Mouse (Mus musculus) liver, embryonic 11.5 days (tissue): ENCODE data around the gene Parp11. TPM values are rescaled to one million over a fixed set of nuclear protein-coding genes. Genes with fewer than 3 reads are reported as not detected.

Experiments used
- ATAC-seq: fragments of 200-750 bp; cut with Nextera tagmentation; replicated peaks from 2 replicates; pipeline ENCODE4 v1.8.0; 2017; ENCODE audit warnings: moderate number of reproducible peaks, mild to moderate bottlenecking, moderate TSS enrichment, moderate library complexity; ENCODE audit not compliant: low FRiP score
- DNase-seq: peaks from one replicate; pipeline ENCODE4 v3.0.0-alpha.2; 2017; ENCODE audit warnings: low spot score
- H3K27ac ChIP-seq: fragments of 300-500 bp; sonication (generic); 2 replicates; pipeline ENCODE4 v1.5.1; 2014; ENCODE audit warnings: mild to moderate bottlenecking, low read depth, low read length, control low read depth
- H3K27me3 ChIP-seq: fragments of 300-500 bp; sonication (generic); replicated peaks from 2 replicates; pipeline ENCODE4 v1.6.1; 2014; ENCODE audit warnings: low read length, mixed read lengths; ENCODE audit not compliant: control insufficient read depth, insufficient read depth
- H3K36me3 ChIP-seq: fragments of 300-500 bp; sonication (generic); 2 replicates; pipeline ENCODE4 v1.6.1; 2014; ENCODE audit warnings: mild to moderate bottlenecking, low read length, moderate library complexity, mixed read lengths; ENCODE audit not compliant: control insufficient read depth, insufficient read depth
- H3K4me1 ChIP-seq: fragments of 300-500 bp; sonication (generic); replicated peaks from 2 replicates; pipeline ENCODE4 v1.6.1; 2014; ENCODE audit warnings: low read length, mixed read lengths; ENCODE audit not compliant: control insufficient read depth, insufficient read depth
- H3K4me2 ChIP-seq: fragments of 300-500 bp; sonication (generic); 2 replicates; pipeline ENCODE4 v1.6.1; 2014; ENCODE audit warnings: mild to moderate bottlenecking, control low read depth, moderate library complexity
- H3K4me3 ChIP-seq: fragments of 300-500 bp; sonication (generic); 2 replicates; pipeline ENCODE4 v1.5.1; 2014; ENCODE audit warnings: low read depth, low read length, control low read depth
- H3K9ac ChIP-seq: fragments of 300-500 bp; sonication (generic); 2 replicates; pipeline ENCODE4 v1.6.1; 2014; ENCODE audit warnings: low read depth, low read length, control low read depth
- H3K9me3 ChIP-seq: fragments of 300-500 bp; sonication (generic); 2 replicates; pipeline ENCODE4 v1.6.1; 2016; ENCODE audit warnings: low read length, inconsistent platforms, mixed read lengths; ENCODE audit not compliant: control insufficient read depth
- WGBS: fragments of 180-500 bp; shearing (Covaris S2); extraction: QIAGEN DNeasy Blood & Tissue Kit; methylation state at CpG from one replicate; pipeline ENCODE4 v1.1.7; 2014; 5-methylcytosine and 5-hydroxymethylcytosine counted together
- polyA plus RNA-seq: library from polyadenylated mRNA; unstranded; fragments of >200 nt; fragmentation: Nextera tagmentation; extraction: Ambion mirVana; gene quantifications from 2 replicates; pipeline ENCODE4 v1.2.1, GENCODE M21; 2014

Parp11 gene
- polyA plus RNA-seq, 1 experiment from 2014 or later = 16.1 TPM

- ATAC-seq (no peak), DNase-seq (no peak)
- H3K27me3 ChIP-seq = 0 out of 2 replicates have a peak, but pooled peaks cover 6% of the 10 kb centered on the region
- H3K9me3 ChIP-seq = no peaks in the 10 kb centered on the region
- H3K36me3 ChIP-seq = no peaks in the 10 kb centered on the region
- no peaks in the 10 kb centered on the region for H3K4me1 ChIP-seq
- H3K4me2 ChIP-seq = no peak overlapping the region
- H3K9ac ChIP-seq = no peak overlapping the region
- WGBS = 63% methylated on average over 2 of the region's 2 CpGs
- H3K27ac ChIP-seq = no peak overlapping the region
- no peak overlapping the region for H3K4me3 ChIP-seq
Observed at GRCm38 (mm10) chr6:127538118-127538517, 91.5 kb downstream of the Parp11 start.

GRCm38 (mm10) chr6:127539226-127539625 is 92.6 kb downstream of the Parp11 start:
- no peak for ATAC-seq
- no peak overlapping the region for H3K4me3 ChIP-seq
- H3K27me3 ChIP-seq = 0 out of 2 replicates have a peak, but pooled peaks cover 6% of the 10 kb centered on the region

GRCm38 (mm10) chr6:127539659-127540058 is 93.0 kb downstream of the Parp11 start:
- no peak for ATAC-seq
- H3K27ac ChIP-seq = no peak overlapping the region
- no peaks in the 10 kb centered on the region for H3K36me3 ChIP-seq
- WGBS = 54% methylated on average over 5 of the region's 5 CpGs
- H3K9ac ChIP-seq = no peak overlapping the region
- H3K4me2 ChIP-seq = no peak overlapping the region
- no peaks in the 10 kb centered on the region for H3K4me1 ChIP-seq
- no peaks in the 10 kb centered on the region for H3K9me3 ChIP-seq
- no peak for DNase-seq
- H3K27me3 ChIP-seq = 0 out of 2 replicates have a peak, but pooled peaks cover 6% of the 10 kb centered on the region
- no peak overlapping the region for H3K4me3 ChIP-seq

More at GRCm38 (mm10) chr6:127539226-127539625, 92.6 kb downstream of the Parp11 start:
- H3K4me1 ChIP-seq = no peaks in the 10 kb centered on the region
- no peak overlapping the region for H3K9ac ChIP-seq
- no peaks in the 10 kb centered on the region for H3K36me3 ChIP-seq
- no peak overlapping the region for H3K4me2 ChIP-seq
- no peak overlapping the region for H3K27ac ChIP-seq
- H3K9me3 ChIP-seq = no peaks in the 10 kb centered on the region
- WGBS = 82% methylated on average over 4 of the region's 4 CpGs
- DNase-seq = no peak

GRCm38 (mm10) chr6:127540517-127540916 is 93.9 kb downstream of the Parp11 start:
- 63% methylated on average over 4 of the region's 4 CpGs for WGBS
- no peak overlapping the region for H3K27ac ChIP-seq
- 0 out of 2 replicates have a peak, but pooled peaks cover 6% of the 10 kb centered on the region for H3K27me3 ChIP-seq
- ATAC-seq (no peak), DNase-seq (no peak)
- no peak overlapping the region for H3K9ac ChIP-seq
- no peak overlapping the region for H3K4me3 ChIP-seq
- H3K9me3 ChIP-seq = no peaks in the 10 kb centered on the region
- H3K36me3 ChIP-seq = no peaks in the 10 kb centered on the region
- H3K4me1 ChIP-seq = no peaks in the 10 kb centered on the region
- H3K4me2 ChIP-seq = no peak overlapping the region

- no peak overlapping the region for H3K27ac ChIP-seq
- no peak overlapping the region for H3K4me2 ChIP-seq
- H3K36me3 ChIP-seq = no peaks in the 10 kb centered on the region
- H3K9ac ChIP-seq = no peak overlapping the region
- DNase-seq (no peak), ATAC-seq (no peak)
- H3K27me3 ChIP-seq = 0 out of 2 replicates have a peak, but pooled peaks cover 6% of the 10 kb centered on the region
- no peaks in the 10 kb centered on the region for H3K9me3 ChIP-seq
- H3K4me3 ChIP-seq = no peak overlapping the region
- no peaks in the 10 kb centered on the region for H3K4me1 ChIP-seq
- 35% methylated on average over 18 of the region's 18 CpGs for WGBS
Observed at GRCm38 (mm10) chr6:127541617-127542374, 95.2 kb downstream of the Parp11 start.

Other genes with a start within 250 kb of the Parp11 start
- gene Cracr2a, start 114.5 kb downstream of the Parp11 start, polyA plus RNA-seq = 1.8 TPM in 2 replicates